Mouse (Mus musculus) adrenal gland, adult 18-20 months (tissue): ENCODE data around the gene Rasl10a. TPM values are rescaled to one million over a fixed set of nuclear protein-coding genes. Genes with fewer than 3 reads are reported as not detected.

Experiments used
- DNase-seq, 2 experiments: peaks; one replicate each; pipeline ENCODE4 v3.0.0; 2021 to 2022; ENCODE audit warnings: low spot score in 2 of 2
- total RNA-seq, 2 experiments: library from RNA; stranded (reverse); gene quantifications; 1 replicate in 1 of 2; 2 replicates in 1 of 2; pipeline ENCODE4 v1.2.3; 2021

Gene Rasl10a
- total RNA-seq, 2 experiments from 2014 or later, result 0.46 TPM; not detected in 1

DNA sequence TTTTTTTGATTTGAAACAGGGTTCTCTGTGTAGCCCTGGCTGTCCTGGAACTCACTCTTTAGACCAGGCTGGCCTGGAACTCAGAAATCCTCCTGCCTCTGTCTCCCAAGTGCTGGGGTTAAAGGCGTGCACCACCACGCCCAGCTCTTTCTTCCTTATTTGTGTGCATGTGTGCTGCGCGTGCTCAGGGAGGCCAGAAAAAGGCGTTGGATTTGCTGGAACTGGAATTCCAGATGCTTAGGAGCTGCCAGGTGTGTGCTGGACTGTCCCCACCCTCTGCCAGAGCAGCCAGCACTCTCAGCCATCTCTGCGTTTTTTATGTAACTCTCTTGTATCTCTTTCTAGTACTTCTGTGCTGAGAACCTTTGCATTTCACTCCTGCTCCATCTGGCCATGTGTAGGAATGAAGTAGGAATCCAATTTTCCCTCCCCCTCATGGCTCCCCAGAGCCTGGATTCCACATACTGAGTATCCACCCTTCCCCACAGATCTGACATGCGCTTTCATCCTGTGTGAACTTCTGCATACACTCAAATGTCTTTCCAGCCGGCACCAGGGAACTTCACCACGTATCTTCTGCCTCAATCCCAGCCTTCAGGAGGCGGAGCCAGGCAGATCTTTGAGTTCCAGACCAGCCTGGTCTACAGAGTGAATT, 5.6 kb upstream of the Rasl10a start:
- no peak for DNase-seq

DNA sequence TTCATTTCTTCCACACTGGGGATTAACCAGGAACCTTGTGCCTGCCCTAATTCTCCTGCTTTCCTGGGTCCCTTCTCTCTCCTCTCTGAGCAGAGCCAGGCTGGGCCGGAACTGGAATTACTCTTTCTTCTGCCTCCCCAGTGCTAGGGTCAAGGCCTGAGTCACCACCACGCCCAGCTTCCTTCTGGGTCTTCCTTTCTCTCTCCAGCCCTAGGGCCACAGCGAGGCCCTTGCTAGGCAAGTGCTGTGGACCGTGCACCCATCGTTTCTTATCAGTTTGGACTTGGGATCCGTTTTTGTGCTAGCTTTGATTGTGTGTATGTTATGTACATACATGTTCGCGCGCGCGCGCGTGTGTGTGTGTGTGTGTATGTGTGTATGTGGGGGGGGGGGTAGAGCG, 3.8 kb upstream of the Rasl10a start:
- DNase-seq, result no peak

DNA sequence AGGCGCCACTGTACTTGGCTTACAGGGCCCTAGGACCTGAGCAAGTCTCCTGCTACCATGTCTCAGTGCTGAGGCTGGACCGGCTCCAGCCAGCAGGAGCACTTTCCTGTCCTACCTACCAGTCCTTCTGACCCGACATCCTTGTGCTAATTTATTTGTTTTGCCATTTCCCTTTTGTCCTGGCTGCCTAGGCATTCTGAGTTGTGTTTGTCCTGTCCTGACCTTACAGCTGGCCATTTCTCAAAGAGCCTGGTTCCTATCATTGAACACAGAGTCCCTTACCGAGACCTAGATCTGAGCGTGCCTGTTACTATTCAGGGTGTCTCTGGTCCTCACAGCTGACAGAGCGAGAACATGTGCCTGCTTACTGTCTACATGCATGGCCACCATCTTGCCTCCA, 3.1 kb upstream of the Rasl10a start:
- DNase-seq, result no peak

- no peak for DNase-seq
Measured at GRCm38 (mm10) chr11:5055945-5056938, 1.7 kb upstream of the Rasl10a start.

DNA sequence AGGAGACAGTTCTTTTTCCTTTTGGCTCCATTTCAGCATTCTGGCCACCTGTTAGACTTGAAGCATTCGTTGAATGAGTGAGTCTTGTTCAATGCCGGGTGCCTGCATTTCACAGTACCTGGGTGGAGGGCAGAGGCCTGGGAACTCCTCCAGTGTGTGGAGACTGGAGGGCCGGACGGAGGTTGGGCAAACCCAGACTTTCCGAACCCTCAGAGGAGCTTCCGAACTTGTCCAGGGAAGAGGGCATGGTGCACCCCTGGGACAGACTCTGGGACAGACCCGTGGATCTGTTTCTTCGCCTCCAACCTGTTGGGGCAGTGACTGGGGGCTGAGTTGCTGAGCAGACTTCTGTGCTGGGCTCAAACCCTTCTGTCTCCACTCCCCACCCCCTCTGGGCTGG, 864 bp upstream of the Rasl10a start:
- DNase-seq, result no peak

GRCm38 (mm10) chr11:5057541-5057855, 430 bp upstream of the Rasl10a start:
- DNase-seq, result no peak

- DNase-seq, result no peak
Measured at GRCm38 (mm10) chr11:5058783-5059182, 855 bp downstream of the Rasl10a start.

GRCm38 (mm10) chr11:5059230-5059629, 1.3 kb downstream of the Rasl10a start:
- no peak for DNase-seq

GRCm38 (mm10) chr11:5059704-5060156, 1.8 kb downstream of the Rasl10a start:
- DNase-seq, result no peak

GRCm38 (mm10) chr11:5060756-5061412, 3.0 kb downstream of the Rasl10a start:
- DNase-seq, result no peak

- DNase-seq, result peak; percentile 96 to 97
Measured at GRCm38 (mm10) chr11:5061413-5062139, 3.6 kb downstream of the Rasl10a start.

DNA sequence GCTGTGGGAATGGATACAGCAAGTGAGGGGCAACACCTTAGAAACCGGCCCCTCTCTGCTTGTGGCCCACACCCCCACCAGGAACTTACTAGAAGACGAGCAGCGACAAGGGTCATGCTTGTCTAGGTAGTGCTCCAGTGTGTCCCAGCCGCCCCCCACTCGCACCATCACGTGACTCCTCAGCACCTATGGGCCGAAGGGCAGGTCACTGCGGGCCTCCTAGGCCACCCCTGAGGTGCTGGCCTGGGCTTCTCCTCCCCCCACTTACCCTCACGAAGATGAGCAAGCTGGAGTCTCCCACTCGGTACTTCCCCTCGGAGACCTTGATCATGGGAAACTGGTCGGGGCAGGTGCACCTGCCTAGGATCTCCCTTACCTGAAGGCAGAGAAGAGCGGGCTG, 4.4 kb downstream of the Rasl10a start:
- no peak for DNase-seq

GRCm38 (mm10) chr11:5062860-5063505, 5.1 kb downstream of the Rasl10a start:
- DNase-seq, result no peak

DNA sequence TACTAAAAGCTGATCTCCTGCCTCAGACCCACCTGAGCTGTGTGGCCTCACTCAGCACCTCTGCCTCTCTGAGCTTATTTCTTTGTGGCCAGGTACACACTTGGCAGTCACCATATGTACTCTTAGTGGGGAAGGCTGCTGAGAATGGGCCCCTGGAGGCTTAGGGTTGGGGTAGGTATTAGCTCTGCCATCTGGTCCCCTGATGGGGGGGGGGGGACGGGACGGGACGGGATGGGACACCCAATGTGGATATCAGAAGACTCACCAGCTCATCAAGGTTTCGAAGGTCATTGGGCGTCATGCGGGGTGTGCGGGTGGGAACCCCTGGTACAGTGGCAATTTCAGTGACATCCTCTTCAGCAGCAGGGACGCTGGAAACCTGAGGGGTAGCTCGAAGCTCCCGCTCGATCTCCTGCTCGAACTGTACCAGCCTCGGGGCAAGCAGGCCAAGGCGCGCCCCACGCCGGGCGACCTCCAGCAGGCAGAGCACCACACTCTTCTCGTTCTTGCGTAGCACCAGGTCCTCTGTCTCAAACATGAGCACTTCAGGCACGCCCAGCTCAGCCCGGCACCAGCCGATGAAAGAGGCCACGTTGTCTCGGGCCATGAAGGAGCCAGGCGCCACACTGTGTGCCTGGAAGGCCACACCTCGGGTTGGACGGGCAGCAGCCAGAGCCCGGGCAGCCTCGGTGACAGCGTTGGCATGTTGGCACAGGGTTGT, 5.8 kb downstream of the Rasl10a start:
- no peak for DNase-seq

DNA sequence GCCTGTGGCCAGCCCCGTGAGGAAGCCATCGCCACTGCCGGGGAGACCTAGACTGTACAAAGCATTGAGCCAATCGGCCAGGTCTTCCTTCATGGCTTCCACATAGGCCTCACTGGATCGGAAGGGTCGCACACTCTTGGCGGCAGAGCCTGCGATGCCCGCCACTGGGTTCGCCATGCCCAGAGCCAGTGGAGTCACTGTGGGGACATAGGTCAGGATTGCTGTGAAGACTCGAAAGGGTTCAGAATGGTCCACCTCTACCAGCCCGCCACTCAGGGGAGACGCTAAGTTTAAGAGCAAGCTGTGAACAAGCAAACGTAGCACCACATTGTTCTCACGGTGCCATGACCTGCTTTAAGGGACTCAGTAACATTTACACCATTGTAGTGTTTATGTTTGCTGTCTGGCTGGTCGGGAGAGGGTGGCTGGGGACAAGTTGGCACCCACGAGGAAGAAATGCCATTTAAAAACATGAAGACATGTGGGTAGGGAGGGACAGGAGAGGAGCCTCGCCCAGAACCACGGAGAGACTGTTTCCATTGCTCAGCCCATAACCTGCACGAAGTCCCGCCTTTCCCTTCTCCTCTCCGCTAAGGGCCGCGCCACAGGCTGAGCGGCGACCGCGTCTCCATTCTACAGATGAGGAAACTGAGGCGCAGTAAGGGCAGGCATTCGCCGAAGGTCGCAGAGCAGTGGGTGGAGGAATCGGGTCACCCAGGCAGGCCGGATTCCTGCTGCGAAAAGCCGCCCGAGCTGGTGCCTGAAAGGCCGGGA, 6.5 kb downstream of the Rasl10a start:
- no peak for DNase-seq

DNA sequence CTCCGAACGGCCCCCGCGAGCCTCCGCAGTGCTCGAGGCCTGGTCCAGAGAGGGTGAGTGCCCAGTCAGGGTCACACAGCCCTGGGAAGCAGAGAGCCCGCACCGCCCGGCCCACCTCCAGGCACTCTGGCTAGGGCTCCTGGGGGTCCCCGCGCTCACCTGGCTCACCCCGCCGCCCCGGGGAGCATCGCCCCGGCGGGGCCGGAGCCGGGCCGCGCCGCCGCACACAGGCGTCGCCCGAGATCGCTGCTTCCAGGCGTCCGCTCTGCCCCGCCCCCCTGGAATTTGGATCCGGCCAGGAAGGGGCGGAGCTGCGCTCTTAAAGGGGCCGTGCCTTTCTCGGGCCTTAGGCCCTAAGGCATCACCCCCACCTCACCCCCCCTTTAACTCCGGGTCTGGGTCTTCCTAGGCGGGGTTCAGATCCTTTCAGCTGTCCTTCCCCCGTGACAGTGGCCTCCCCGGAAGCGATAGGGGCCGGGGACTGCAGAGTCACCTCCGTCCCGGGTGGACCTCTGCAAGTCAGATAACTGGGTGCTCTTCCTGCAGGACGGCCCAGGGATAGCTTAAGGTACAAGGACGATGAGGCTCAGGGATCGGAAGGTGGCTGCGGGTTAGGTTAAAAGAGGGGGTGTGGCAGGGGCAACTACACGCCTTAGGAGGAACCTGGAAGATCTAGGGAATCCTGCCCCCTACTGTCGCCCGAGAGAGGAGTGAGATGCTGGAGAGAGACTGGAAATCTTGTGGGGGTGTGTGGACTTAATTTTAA, 7.3 kb downstream of the Rasl10a start, which contains the start of gene Gas2l1:
Gene Gas2l1 (minus strand): TSS at position 272 of the 766 bp plus-strand sequence.
- DNase-seq, result peak; percentile 92 to 93

DNA sequence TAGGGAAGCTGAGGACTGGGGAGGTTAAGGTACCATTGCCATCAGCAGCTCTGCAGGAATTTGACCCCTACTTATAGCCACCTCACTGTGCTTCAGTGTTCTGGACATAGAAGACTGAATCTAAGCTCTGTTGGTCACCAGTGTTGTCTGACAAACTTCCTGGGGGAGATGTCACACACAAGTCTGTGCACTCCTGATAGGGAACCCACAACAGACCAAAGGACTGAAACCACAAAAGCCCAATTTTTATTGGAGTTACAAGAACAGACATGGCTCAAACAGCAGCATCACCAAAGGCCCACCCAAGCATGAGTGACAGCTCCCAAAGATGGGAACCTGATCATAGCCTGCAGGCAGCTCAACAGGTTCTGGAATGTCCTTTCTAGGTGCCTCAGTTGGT, 9.1 kb downstream of the Rasl10a start:
- no peak for DNase-seq
